Mouse (Mus musculus): ENCODE measurements around the gene Ogn.
"Not testable (repeated sequence)": the region's sequence is repeated elsewhere in the genome, so short reads cannot be mapped to it uniquely, and the experiment has no call there.

DNA sequence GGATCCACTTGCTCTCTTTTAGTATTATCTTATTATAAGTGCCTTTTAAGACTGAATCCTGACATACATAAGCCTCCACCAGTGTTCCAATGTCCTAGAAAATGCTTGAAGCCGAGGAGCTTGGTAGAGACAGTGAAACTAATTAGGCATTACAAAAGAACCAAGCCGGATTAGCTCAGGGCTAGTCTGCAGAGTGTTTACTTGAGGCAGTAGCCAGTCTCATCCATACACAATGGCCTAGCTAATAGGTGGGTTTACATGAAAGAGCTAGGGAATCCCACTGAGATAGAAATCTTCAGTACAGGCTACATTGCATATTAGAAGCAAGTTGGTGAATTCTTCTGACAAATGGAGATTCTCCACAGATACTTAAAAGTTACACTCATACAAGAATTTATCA, 5.3 kb upstream of the Ogn start:
- not testable (repeated sequence) for TF ChIP-seq CTCF (IDR thresholded peaks at IDR 0.05; ENCODE audit: low read depth, low read length); POLR2A (IDR thresholded peaks at IDR 0.05; ENCODE audit: borderline replicate concordance, low read depth, low read length)
